Mouse (Mus musculus) brain, adult 2 months (tissue): Measurements from ENCODE around the gene Fut8.
A peak's percentile ranks its signal among the peaks of the same experiment; 100 is the strongest.

ENCODE experiments used
- DNase-seq: peaks from one replicate; pipeline ENCODE4 v3.0.0; 2011; ENCODE audit warnings: low read depth, low spot score

Fut8 gene

GRCm38 (mm10) chr12:77237950-77238530, at the start of gene Fut8:
Gene Fut8 (plus strand): TSS chr12:77238125.
- peak; percentile 97 for DNase-seq

DNA sequence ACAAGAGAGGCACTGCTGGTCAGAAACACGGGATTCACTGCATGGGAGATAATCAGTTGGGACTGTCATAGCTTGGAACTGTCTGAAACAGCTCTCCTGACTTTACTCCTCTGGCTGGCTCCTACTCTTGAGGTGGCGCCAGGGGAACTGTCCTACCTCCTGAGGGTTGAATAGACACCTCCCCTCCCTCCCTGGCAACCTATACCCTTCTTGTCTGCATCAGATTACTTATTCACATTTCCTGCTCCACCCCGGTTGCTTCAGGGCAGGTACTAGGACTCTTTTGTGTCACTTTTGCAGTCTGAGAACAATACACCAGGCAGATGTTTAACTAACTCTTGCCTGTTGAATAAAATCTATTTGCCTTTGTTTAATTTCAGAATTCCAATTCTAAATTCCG, 48.8 kb upstream of the Fut8 start:
- DNase-seq, result no peak

DNA sequence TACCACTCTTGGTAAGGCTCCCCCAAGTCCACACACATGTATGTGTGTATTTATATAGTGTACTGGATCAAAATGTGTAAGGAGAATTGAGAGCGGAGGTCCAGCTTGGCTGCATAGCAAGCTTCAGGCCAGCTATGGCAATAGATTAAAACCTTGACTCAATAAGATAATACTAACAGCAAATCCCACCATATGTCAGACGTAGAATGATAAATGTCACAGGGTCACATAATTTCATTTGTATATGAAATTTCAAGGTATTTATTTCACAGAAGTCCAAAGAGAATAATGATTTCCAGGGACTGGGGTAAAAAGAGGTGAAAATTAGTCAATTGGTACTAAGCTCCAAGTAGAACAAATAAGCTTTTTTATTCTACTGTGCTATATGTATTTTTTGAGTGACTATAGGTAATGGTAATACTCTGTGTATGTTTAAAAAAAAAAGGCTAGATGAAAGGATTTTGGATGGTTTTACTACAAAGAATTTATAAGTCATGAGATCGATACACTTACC, 47.9 kb upstream of the Fut8 start:
- DNase-seq, result no peak

GRCm38 (mm10) chr12:77191478-77192271, 46.2 kb upstream of the Fut8 start:
- DNase-seq, result no peak

DNA sequence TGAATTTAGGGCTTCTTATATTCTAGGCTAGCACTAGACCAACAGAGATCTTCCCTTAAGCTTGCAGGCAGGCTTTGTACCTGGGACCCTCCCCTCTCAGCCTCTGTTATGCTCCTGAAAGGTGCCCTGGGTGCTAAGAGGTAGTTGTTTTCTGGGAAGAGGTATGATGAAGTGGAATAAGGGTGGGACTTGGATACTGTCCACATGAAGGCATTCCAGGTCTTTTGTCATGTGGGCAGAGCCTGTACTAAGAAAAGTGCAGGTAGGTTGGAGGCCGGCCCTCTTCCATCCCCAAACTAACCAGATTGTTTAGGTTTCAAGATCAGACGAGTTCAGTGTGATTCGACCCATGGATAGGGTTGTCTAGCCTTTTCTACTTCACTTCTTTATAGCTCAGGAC, 45.2 kb upstream of the Fut8 start:
- no peak for DNase-seq

- DNase-seq, result no peak
These were observed 44.7 kb upstream of the Fut8 start for GRCm38 (mm10) chr12:77193225-77193716.

DNA sequence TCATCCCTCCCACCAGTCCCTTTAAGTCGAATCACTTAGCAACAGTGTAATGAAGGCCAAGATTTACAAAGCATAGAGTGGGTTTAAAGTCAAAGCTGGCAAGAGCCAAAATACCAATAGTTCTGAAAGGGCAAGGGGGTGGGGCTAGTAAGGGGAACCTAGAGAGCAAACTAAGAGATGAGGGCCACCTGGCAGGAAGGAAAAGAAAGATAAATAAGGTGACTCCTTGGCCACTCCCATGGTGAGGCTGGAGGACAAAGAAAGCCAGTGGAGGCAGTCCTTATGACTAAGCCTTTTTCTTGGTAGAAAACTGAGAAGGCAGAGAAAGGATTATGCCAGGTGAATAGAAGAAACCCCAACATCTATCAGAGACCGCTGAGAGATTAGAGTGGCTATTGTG, 42.9 kb upstream of the Fut8 start:
- no peak for DNase-seq

GRCm38 (mm10) chr12:77196529-77197095, 41.3 kb upstream of the Fut8 start:
- DNase-seq, result no peak

GRCm38 (mm10) chr12:77197121-77197599, 40.8 kb upstream of the Fut8 start:
- peak; percentile 96 for DNase-seq

DNA sequence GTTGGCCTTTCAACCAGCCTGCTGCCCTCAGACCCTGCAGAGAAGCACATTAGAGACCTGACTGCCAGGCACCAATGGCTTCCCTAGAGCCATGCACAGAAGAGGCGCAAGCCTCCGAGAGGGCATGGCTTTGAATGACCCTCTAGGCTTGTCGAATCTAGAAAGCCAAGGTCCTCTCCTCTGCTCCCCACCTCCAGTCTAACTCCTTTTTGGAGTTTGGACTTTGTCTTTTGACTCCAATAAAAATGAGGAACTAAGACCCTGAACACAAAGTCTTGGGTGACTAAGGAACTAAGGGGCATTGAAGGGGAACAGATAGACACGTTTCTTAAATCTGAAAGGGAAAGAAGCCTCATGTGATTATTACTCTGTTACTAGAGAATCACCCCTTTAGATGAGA, 39.7 kb upstream of the Fut8 start:
- DNase-seq, result no peak

DNA sequence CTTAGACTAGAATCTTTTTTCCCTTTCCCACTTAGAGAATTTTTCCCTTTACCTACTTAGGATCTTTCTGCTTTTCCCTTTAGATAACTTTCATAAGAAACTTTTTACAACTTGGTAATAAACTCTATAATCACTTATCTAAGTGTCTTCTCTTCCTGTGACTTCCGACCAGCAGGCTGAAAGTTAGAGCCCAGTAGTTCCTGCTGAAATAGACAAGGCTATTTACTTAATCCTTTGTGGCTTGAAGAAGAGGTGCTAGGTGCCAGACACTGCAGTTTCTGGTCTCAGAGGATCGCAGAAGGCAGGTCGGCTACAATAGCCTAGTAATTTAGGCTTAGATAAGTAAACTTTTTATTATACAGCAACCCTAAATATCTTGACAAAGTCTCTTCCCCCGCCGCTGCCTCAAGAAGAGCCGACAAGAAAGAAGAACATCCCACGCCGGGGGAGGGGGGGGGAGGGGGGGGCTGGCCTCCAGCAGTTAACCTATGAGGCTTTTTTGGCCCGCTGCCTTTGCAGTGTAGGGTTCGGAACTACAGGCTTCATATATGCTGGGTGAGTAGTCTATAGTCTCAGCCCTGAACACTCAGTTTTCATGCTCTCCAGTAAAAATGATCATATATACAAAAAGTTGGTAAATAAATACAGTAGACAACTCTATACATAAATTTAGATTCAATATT, 36.3 kb upstream of the Fut8 start:
- no peak for DNase-seq

DNA sequence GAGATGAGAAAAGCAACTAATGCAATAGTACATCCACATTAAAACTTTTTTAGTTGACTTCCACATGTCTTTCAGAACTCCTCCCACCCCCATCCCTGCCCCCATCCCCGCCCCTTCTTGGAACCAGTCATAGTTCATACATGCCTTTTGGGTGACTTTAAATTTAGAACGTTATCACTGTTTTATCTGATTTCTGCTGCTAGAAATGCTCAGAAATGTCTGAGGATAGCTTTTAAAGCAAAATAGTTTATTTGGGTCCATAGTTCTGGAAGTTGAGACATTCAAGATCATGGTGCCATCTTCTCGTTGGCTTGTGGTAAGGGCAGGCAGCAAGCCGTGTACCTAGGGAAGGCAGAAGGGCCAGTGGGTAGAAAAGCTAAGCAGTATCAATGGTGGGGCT, 34.8 kb upstream of the Fut8 start:
- DNase-seq, result no peak

DNA sequence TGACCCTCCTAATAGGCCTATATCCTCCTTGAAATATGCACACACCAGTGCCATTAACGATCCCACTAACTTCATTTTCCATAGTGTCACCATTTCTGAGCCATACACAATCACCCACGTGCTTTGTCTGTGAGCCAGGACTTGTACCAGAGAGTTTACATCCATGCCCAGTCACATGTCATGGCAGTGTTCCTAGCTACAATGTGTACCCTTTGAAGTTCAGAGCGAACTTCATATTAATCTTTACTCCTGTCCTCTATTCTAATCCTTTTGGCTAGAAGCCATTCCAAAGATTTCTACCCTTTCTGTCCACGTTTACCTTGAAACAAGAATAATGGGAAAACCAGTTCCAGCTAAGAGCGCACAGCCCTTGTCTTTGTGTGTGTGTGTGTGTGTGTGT, 31.1 kb upstream of the Fut8 start:
- no peak for DNase-seq

GRCm38 (mm10) chr12:77208056-77208455, 29.9 kb upstream of the Fut8 start:
- no peak for DNase-seq

DNA sequence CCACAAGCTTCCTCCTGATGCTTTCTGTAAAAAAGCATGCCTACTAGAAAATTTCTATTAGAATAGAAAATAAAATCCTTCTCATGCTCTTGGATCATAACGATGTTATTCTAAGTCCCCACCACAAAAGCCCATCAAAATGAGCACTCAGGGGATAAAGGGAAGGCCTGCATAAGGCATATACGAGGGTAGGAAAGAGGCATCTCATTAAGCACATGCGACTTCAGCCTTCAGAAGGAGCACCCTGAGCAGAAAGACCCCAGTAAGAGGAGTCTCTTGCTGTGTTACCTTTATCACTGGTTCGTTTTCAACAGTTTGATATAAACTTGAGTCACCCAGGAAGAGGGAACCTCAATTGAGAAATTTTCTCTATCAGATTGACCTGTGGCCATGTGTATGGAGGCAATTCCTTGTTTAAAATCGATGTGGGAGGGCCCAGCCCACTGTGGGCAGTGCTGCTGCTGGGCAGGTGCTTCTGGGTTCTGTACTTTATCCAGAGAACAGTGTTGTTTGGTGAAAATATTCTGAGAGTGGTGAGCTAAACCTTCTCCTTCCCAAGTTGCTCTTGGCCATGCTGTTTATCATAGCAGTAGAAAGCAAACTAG, 29.2 kb upstream of the Fut8 start:
- DNase-seq, result no peak

DNA sequence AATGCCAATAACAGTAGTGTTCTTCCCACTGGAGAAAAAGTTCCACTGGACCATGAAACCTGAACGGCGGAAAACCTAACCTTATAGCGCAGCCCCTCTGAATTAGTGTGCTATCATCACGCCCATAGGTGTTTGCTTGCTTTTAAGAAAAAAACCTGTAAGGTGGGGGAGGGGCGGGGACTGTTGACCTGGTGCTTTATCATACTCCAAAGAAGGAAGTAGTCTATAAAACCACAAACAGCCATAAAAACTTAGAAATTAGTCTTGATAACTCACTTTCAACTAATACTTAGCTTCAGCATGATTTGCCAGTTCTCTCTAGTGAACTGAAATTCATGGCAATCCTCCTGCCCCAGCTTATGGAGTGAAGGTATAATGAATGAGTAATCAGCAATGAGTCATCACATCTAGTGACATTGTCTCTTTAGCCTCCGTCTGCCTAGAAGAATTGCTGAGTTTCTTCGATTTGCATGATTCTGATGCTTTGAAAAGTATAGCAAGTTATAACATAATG, 26.2 kb upstream of the Fut8 start:
- DNase-seq, result no peak

DNA sequence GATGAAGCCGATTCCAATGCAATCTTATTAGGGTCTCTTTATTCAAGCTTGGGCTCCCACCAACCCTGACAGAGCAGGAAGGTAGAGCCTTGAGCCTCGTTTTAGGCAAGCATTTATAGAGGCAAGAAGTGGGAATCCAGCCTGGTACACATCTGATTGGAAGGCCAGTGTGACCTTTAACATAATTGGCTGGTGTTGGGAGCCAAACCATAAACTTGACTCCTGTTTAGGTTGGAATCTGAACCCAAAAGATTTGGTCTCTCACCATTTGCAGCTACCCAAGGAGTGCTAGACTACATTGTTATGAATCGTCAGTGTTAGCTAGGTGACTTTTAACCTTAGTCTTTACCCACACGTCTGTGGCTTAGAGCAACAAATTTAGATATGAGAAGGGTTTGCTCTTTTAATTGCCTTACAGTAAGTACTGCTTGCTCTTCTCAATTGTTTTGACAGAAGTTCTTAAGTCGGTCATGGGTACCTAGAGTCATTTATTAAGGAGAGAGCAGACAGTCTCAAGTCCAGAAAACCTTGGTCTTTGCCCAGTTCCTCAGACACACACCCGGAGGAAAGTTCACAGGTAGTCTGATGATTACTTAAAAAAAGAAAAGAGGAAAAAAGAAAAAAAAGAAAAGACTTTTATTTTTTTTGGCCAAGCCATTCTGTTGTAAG, 23.9 kb upstream of the Fut8 start:
- DNase-seq, result no peak

GRCm38 (mm10) chr12:77214565-77214909, 23.4 kb upstream of the Fut8 start:
- DNase-seq, result no peak

DNA sequence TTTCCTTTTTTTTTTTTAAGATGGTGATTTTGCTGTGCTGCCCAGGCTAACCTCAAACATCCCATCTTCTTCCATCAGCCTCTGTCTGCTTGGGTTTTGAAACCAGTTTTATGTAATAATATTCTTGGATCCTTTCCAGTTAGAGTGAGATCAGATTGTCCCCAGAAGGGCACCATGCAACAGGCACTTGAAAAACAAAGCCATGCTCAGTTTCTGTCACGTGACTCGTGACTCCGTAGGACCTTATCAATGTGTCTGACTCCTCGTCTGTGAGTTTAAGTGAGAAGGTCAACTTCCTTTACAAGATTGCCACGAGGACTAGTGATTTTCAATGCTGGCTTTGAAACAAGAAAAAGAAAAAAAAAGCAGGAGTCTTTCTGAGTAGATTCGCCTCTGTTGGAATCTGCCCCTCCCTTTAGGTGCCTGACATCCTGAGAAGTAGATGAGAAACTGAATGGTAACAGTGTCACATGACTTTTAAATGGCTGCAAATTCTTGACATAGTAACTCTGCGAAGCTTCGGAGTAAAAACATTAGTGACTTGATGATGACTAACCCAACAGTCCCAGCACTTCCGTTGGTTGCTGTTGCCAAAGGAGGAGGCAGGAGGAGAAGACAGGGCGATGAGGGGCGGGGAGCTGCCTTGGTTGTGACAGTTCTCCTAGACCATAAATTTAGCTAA, 21.3 kb upstream of the Fut8 start:
- DNase-seq, result peak; percentile 51

DNA sequence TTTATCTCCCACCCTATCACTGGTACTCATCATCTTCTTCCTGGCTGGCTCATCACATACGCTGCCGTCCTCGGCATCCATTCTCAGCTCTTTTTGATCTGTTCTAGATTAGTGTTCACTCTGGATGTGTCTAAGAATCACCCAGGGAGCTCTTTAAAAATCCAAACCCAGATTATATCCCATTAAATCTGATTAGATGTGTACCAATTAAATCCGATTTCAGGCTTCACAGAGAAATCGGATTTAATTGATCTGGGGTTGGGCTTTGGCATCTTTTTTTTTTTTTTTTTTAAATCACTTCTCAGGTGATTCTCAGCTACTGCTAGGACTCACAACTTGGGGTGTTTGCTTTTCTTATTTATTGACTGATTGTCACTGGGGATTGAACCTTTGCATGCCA, 17.3 kb upstream of the Fut8 start:
- no peak for DNase-seq
